Mouse (Mus musculus) heart, postnatal 14 days (tissue): ENCODE results near the gene Gtf3a. TPM values are rescaled to one million over a fixed set of nuclear protein-coding genes. Genes with fewer than 3 reads are reported as not detected.

Experiments used
- DNase-seq, 2 experiments: peaks; one replicate each; pipeline ENCODE4 v3.0.0; 2021 to 2022
- intact Hi-C: fragments of 180-260 bp; cut with DNase I; formaldehyde crosslinking; loops from one replicate; pipeline ENCODE4 v1.15.1; 2025
- total RNA-seq, 2 experiments: library from RNA; stranded (reverse); gene quantifications; 2 replicates each; pipeline ENCODE4 v1.2.3; 2021

The Gtf3a gene
- total RNA-seq, 2 experiments from 2014 or later: 20.4 to 21.5 TPM

- no peak for DNase-seq
- intact Hi-C loops: no loop called here
Observed at GRCm38 (mm10) chr5:146973353-146973752, 24.9 kb downstream of the Gtf3a start.

GRCm38 (mm10) chr5:146973858-146974780 lies 25.7 kb downstream of the Gtf3a start:
- DNase-seq: no peak
- intact Hi-C loops: no loop called here

- intact Hi-C loops: no loop called here
- no peak for DNase-seq
Observed at GRCm38 (mm10) chr5:146974781-146975123, 26.3 kb downstream of the Gtf3a start.

GRCm38 (mm10) chr5:146981376-146981775 lies 32.9 kb downstream of the Gtf3a start:
- no peak for DNase-seq

GRCm38 (mm10) chr5:146983216-146983615 lies 34.8 kb downstream of the Gtf3a start:
- intact Hi-C loops: loop anchor here (1.0 to 5.0 kb wide), 5 partner anchors 42 to 309 kb away; partner anchors contain the start of genes Lnx2 and Polr1d
- DNase-seq: peak; percentile 62 to 78

More at GRCm38 (mm10) chr5:146981376-146981775, 32.9 kb downstream of the Gtf3a start:
- intact Hi-C loops: loop anchor here (5.0 kb wide), 3 partner anchors 96 to 311 kb away; partner anchors contain the start of genes Lnx2 and Polr1d

- intact Hi-C loops: no loop called here
- DNase-seq: no peak
Observed at GRCm38 (mm10) chr5:146985725-146986433, 37.4 kb downstream of the Gtf3a start.

GRCm38 (mm10) chr5:146987588-146987987 lies 39.1 kb downstream of the Gtf3a start:
- intact Hi-C loops: no loop called here
- no peak for DNase-seq

- no peak for DNase-seq
- intact Hi-C loops: no loop called here
Observed at GRCm38 (mm10) chr5:146989051-146989450, 40.6 kb downstream of the Gtf3a start.

GRCm38 (mm10) chr5:146993509-146993908 lies 45.1 kb downstream of the Gtf3a start:
- intact Hi-C loops: no loop called here
- DNase-seq: peak; percentile 61 to 79

- intact Hi-C loops: no loop called here
- DNase-seq: no peak
Observed at GRCm38 (mm10) chr5:146994973-146995372, 46.5 kb downstream of the Gtf3a start.

- DNase-seq: no peak
- intact Hi-C loops: no loop called here
Observed at GRCm38 (mm10) chr5:146996812-146997211, 48.4 kb downstream of the Gtf3a start.

GRCm38 (mm10) chr5:146998802-146999201 lies 50.3 kb downstream of the Gtf3a start:
- intact Hi-C loops: no loop called here
- DNase-seq: no peak

GRCm38 (mm10) chr5:147001312-147001711 lies 52.9 kb downstream of the Gtf3a start:
- intact Hi-C loops: no loop called here
- DNase-seq: no peak

- DNase-seq: no peak
- intact Hi-C loops: no loop called here
Observed at GRCm38 (mm10) chr5:147003303-147003702, 54.8 kb downstream of the Gtf3a start.

Other genes starting within 250 kb of the Gtf3a start
- 10 to 100 TPM; 17.6 to 18.6 TPM for gene Usp12, start 153.7 kb upstream of the Gtf3a start, total RNA-seq
- 100 to 1,000 TPM; 122 to 126 TPM for gene Rpl21, start 115.8 kb upstream of the Gtf3a start, total RNA-seq
- gene Rasl11a, start 103.6 kb upstream of the Gtf3a start, total RNA-seq: 1 to 10 TPM; 4.4 to 5.8 TPM
- 10 to 100 TPM; 20.8 to 22.0 TPM for gene Mtif3, start 15.1 kb downstream of the Gtf3a start, total RNA-seq
- 10 to 100 TPM; 15.7 to 16.5 TPM for gene Lnx2, start 127.9 kb downstream of the Gtf3a start, total RNA-seq
- gene Polr1d, start 128.4 kb downstream of the Gtf3a start, total RNA-seq: 10 to 100 TPM; 69.4 to 70.4 TPM
- not detected for gene Gsx1, start 240.0 kb downstream of the Gtf3a start, total RNA-seq